Mouse (Mus musculus): Measurements from ENCODE around the gene Tbc1d30.

Gene Tbc1d30

GRCm38 (mm10) chr10:121314186-121314585, 36.9 kb downstream of the Tbc1d30 start:
- DNase-seq (ENCODE audit: low spot score in 2 of 2) = no peak

GRCm38 (mm10) chr10:121313049-121313448, 38.0 kb downstream of the Tbc1d30 start:
- no peak for DNase-seq (ENCODE audit: low spot score in 2 of 2)

DNA sequence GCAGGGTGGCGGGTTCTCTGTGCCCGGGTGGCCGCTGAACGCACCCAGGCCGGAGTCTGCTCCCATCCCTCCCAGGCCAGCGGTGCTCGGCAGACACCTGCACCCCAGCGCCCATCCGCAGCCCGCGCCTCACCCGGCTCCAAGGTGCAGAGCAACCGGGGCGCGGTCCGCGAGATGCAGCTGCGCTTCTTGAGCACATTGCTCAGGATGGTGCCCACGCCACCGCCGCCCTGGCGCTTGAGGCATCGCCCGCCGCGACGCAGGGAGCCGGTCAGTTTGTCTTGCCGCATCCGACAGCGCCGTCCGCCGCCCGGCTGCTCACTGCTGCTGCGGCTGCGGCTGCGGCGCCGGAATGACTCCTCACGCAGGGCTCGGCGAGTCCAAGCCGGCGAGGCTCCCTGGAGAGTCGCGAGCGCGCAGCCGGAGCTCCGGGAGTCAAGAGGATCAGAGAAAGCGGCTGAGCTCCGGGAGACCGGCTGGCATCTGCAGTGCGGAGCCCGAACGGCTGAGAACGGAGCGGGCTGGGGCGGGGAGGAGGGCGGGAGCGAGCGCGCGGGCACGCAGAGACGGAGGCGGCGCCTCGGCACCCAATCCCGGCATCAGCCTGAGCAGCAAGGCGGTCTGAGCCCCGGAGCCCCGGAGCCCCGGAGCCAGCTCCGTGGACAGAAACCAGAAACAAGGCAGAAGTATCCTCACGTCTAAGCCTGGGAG, 40.4 kb downstream of the Tbc1d30 start:
- DNase-seq (ENCODE audit: low spot score in 2 of 2) = peak; percentile 14 to 40

GRCm38 (mm10) chr10:121309801-121310510, 41.1 kb downstream of the Tbc1d30 start:
- no peak for DNase-seq (ENCODE audit: low spot score in 2 of 2)

DNA sequence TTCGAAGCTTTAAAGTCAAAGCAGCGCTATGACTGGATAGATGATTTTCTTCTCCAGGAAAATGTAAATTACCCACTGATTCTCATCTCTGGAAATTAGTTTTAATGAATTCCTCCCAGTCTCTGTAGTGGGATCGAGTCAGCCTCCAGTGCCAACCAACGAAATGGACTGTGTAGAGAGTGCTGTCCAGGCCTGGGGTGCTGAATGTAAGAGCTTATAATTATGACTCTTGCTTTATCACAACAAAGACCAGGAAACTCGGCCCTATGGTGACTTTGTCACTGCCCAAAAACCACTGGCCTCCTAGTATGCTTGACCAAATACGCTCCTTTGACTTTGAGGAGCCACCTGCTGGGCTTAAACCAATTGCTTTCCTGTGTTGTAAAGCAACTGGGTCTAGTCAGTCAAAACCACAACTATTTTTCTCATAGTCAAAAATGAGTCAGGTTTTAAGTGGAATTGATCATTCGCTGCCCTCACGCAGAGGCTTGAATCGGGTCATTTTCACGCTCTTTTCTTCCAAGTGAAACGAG, 41.9 kb downstream of the Tbc1d30 start:
- peak in 1 of 2 experiments; percentile 29 for DNase-seq (ENCODE audit: low spot score in 2 of 2)

DNA sequence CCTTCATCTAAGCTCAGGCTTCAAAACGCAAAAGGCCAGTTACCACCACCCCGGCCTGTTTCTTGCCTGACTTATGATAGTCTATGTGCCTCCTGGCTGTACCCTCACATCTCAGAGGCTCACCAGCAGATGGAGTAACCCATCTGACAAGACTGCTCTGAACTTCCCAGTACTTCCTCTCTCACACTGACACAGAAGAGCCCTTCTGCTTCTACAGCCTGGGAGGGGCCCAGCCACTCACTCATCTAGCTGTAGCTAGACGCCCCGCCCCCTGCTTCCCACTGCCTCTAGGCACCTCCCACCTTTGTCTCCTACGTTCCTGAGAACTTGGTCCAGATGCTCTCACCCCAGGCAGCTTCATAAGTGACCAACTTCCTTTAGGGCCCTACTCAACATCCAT, 45.6 kb downstream of the Tbc1d30 start:
- DNase-seq (ENCODE audit: low spot score in 2 of 2) = peak in 1 of 2 experiments; percentile 40

DNA sequence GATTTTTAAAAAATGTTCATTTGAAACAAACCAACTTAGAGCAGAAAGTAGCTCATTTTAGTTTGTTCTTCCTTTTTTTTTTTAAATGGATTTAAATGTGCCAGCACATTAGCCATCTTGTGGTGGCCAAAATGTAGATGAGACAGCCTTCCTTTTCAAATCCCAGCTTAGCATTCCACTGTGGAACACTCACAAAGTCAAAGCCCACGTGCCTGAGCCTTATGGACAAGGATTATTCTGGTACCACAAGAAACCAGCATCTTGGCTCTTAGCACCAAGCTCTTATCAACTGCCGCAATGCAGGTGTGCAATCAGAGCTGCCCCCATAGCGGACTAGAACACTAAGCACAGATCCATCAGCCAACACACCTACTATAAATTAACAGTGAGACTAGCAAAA, 47.5 kb downstream of the Tbc1d30 start:
- DNase-seq (ENCODE audit: low spot score in 2 of 2) = no peak

DNA sequence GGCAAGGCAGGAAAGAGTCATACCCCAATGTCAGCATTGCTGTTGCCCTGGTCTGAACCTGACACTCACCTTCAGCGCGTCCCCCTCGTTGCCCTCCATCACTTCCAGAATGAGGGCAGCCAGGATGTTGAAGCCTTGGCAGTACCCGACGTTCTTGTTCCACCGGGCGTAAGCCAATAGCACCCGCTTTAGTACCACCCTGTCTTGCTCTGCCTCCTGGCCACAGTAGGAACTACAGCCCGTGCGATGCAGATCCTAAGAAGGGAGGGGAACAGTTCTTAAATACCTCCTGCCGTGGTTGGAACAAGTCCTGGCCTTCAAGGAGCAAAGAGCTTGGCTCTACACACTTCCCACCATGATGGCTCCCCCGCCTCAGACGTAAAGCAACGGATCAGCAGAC, 49.2 kb downstream of the Tbc1d30 start:
- peak in 1 of 2 experiments; percentile 37 for DNase-seq (ENCODE audit: low spot score in 2 of 2)

DNA sequence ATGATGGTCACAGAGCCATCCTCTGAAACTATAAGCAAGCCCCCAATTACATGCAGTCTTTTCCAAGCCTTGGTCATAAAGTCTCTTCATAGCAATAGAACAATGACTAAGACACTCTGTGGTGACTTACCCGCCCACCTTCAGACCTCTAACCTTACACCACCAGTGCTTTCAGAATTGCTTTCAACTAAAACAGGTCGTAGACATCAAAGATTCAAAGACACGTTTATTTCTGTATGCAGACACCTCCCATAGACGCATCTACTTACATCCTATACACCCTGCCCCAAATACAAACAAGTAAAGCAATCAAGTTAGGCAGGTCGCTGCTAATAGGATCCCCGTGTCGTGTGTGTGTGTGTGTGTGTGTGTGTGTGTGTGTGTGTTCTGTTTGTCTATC, 50.4 kb downstream of the Tbc1d30 start:
- no peak for DNase-seq (ENCODE audit: low spot score in 2 of 2)

DNA sequence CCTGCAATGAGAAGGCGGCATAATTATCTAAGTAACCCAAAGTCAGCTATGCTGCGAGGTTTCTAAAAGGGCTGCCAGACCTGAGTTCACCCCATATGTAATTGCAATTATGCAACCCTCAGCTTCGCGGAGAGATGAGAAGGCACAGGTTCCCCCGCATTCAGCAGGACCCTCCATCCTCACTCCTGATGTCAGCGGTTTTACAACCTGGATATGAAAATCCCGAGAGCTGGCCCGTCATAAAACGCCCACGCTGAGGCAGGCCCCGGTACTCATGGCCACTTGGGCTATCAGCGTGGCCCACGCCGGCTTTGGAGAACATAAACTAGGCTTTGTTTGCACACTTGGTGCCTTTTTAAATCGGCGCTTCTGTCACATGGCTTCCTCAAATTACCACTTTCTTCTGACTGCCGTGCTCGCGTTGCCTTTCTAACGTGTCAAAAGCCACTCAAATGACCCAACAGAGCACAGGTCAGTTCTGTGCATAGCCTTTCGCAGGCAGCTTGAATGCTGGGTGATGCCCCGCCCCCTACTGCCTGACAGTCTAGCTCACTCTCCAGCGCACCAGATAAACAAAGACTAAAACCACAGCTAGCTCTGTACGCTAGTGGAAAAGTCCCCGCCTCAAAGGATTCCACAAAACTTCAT, 53.9 kb downstream of the Tbc1d30 start:
- DNase-seq (ENCODE audit: low spot score in 2 of 2) = peak in 1 of 2 experiments; percentile 43

DNA sequence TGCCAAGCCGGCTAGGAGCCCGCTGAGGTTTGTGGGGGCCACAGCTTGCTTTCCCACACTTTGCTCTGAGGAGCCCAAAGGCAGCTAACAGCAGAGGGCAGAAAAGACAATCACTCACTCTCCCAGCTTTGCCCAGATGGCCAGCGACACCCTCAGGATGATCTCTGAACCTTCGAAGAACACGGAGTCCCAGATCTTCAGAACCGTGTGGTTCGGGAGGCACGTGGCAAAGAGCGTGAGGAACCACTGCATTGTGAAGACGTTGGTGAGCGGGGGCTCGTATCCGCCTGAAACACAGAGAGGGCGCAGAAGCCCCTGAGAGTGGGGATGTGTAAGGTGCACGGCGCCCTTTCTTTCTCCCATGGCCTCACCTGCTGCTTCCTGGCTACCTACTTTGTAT, 56.6 kb downstream of the Tbc1d30 start:
- DNase-seq (ENCODE audit: low spot score in 2 of 2) = no peak

- DNase-seq (ENCODE audit: low spot score in 2 of 2) = no peak
These were observed 57.2 kb downstream of the Tbc1d30 start for GRCm38 (mm10) chr10:121293829-121294228.

GRCm38 (mm10) chr10:121291272-121291917, 59.7 kb downstream of the Tbc1d30 start:
- no peak for DNase-seq (ENCODE audit: low spot score in 2 of 2)

- no peak for DNase-seq (ENCODE audit: low spot score in 2 of 2)
These were observed 60.4 kb downstream of the Tbc1d30 start for GRCm38 (mm10) chr10:121290682-121291078.

DNA sequence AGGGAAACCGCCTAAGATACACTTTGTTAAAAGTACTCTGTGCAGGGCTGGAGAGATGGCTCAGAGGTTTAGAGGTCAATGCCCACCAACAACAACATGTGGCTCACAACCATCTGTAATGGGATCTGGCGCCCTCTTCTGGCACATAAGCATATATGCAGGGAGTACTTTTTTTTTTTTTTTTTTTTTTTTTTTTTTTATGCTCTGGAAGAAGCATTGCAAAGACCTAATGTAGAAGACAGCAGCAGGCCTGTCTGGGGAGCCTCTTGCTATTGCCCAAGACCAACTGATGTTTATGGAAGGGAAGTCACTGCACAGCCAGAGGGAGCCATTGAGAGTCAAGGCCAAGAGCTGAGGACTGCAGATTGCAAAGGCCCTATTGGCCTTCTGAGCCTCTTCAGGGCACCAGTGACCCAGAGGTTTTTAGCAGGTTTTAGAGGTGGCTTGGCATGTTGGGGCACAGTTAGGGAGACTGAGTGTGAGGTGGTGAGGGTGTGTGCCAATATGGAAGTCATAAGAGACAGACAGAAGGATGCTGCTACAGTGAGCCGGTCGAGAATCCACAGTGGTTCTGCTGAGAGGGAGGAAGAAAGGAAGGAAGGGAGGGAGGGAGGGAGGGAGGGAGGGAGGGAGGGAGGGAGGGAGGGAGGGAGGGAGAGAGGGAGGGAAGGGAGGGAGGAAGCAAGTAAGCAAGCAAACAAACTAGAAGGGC, 61.0 kb downstream of the Tbc1d30 start:
- DNase-seq (ENCODE audit: low spot score in 2 of 2) = no peak

GRCm38 (mm10) chr10:121282926-121283325, 68.2 kb downstream of the Tbc1d30 start:
- no peak for DNase-seq (ENCODE audit: low spot score in 2 of 2)

- no peak for DNase-seq (ENCODE audit: low spot score in 2 of 2)
These were observed 68.6 kb downstream of the Tbc1d30 start for GRCm38 (mm10) chr10:121282436-121282835.

DNA sequence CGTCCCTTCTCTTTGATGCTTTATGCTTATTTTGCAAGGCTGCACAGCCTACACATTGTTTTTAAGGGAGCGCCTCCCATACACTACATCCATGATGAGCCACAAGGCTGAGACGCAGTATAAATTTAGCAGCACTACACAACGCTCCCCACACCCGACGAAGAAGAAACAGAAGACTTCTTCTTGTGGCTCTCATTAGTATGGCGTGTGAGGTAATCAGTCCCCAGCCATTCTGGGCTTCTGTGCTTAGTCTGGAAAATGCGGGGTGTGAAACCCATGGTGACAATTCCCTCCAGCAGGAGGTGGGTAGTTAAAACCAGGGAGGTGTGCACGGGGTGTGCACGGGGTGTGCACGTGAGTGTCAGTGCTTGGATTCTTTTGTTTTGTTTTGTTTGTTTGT, 70.1 kb downstream of the Tbc1d30 start:
- no peak for DNase-seq (ENCODE audit: low spot score in 2 of 2)

DNA sequence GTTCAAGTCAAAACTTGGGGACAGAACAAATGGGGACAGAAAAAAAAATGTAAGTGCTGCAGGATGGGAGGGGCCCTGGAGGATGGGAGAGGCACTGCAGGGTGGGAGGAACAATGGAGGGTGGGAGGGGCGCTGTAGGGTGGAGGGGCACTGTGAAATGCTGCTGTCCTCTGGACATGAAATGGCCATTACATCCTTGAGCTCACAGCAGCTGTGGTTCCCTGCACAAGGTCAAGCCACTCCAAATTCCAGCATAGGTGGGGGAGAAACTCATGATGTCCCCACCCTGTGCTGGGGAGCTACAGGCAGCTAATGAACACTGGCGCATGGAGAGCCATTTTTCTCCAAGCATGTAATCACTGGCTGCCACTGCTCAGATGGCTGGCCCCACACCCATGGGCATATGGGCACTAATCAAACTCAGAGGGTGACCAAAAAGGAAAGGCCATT, 74.0 kb downstream of the Tbc1d30 start:
- no peak for DNase-seq (ENCODE audit: low spot score in 2 of 2)

- no peak for DNase-seq (ENCODE audit: low spot score in 2 of 2)
These were observed 76.1 kb downstream of the Tbc1d30 start for GRCm38 (mm10) chr10:121274964-121275363.

GRCm38 (mm10) chr10:121271002-121271401, 80.1 kb downstream of the Tbc1d30 start:
- no peak for DNase-seq (ENCODE audit: low spot score in 2 of 2)

Measured in spleen, postnatal 10 days (tissue).